Mouse (Mus musculus) intestine, embryonic 15.5 days (tissue): ENCODE data around the gene Bach2. TPM values are rescaled to one million over a fixed set of nuclear protein-coding genes. Genes with fewer than 3 reads are reported as not detected.

ENCODE experiments used
- ATAC-seq: fragments of 200-750 bp; cut with Nextera tagmentation; 2 replicates; pipeline ENCODE4 v1.8.0; 2017; ENCODE audit warnings: moderate TSS enrichment, moderate library complexity
- H3K27ac ChIP-seq: fragments of 300-500 bp; sonication (generic); 2 replicates; pipeline ENCODE4 v1.5.1; 2015; ENCODE audit warnings: mild to moderate bottlenecking, inconsistent platforms
- H3K27me3 ChIP-seq: fragments of 300-500 bp; sonication (generic); replicated peaks from 2 replicates; pipeline ENCODE4 v1.6.1; 2015; ENCODE audit warnings: inconsistent platforms
- H3K36me3 ChIP-seq: fragments of 300-500 bp; sonication (generic); 2 replicates; pipeline ENCODE4 v1.6.1; 2015; ENCODE audit warnings: inconsistent platforms
- H3K4me1 ChIP-seq: fragments of 300-500 bp; sonication (generic); replicated peaks from 2 replicates; pipeline ENCODE4 v1.6.1; 2015; ENCODE audit warnings: inconsistent platforms
- H3K4me2 ChIP-seq: fragments of 300-500 bp; sonication (generic); replicated peaks from 2 replicates; pipeline ENCODE4 v1.6.1; 2015; ENCODE audit warnings: mild to moderate bottlenecking, inconsistent platforms
- H3K4me3 ChIP-seq: fragments of 300-500 bp; sonication (generic); replicated peaks from 2 replicates; pipeline ENCODE4 v1.5.1; 2015; ENCODE audit warnings: inconsistent platforms
- H3K9ac ChIP-seq: fragments of 300-500 bp; sonication (generic); 2 replicates; pipeline ENCODE4 v1.6.1; 2015; ENCODE audit warnings: inconsistent platforms
- H3K9me3 ChIP-seq: fragments of 300-500 bp; sonication (generic); 2 replicates; pipeline ENCODE4 v1.6.1; 2016; ENCODE audit warnings: inconsistent platforms
- WGBS: fragments of 180-500 bp; shearing (Covaris S2); methylation state at CpG from one replicate; pipeline ENCODE4 v1.1.7; 2015; 5-methylcytosine and 5-hydroxymethylcytosine counted together
- polyA plus RNA-seq: library from polyadenylated mRNA; unstranded; fragments of >200 nt; fragmentation: Nextera tagmentation; extraction: Ambion mirVana; gene quantifications from 2 replicates; pipeline ENCODE4 v1.2.1, GENCODE M21; 2015

Bach2 gene
- polyA plus RNA-seq, 1 experiment from 2014 or later, result 4.7 TPM

DNA sequence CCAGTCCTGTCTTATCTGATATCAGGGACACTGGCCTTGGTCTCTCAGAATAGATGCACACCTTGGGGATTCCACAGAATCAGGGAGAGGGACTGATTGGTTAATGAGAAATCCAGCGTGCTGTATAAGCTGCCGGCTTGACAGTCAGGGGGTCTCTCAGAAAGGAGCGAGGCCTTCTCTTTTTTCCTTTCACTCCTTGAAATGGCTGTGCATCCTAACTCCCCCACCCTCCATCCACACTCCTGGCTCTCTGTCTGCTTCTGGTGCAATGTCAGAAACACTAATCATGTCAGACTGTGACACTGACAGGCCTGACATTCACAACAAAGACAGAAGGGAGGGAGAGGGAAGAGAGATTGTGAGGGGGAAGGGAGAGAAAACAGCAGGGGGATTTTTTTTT is 88.3 kb downstream of the Bach2 start:
- Histone ChIP-seq H3K4me1 (peaks cover 8% of the 10 kb centered on the region; the same call in 1 of the 2 replicates), H3K9me3 (no peaks in the 10 kb centered on the region), H3K4me2 (no peak overlapping the region), H3K36me3 (no peaks in the 10 kb centered on the region), H3K27ac (no peak overlapping the region), H3K27me3 (no peaks in the 10 kb centered on the region), H3K9ac (no peak overlapping the region), H3K4me3 (no peak overlapping the region)
- no peak for ATAC-seq
- 52% methylated on average over 3 of the region's 3 CpGs for WGBS

DNA sequence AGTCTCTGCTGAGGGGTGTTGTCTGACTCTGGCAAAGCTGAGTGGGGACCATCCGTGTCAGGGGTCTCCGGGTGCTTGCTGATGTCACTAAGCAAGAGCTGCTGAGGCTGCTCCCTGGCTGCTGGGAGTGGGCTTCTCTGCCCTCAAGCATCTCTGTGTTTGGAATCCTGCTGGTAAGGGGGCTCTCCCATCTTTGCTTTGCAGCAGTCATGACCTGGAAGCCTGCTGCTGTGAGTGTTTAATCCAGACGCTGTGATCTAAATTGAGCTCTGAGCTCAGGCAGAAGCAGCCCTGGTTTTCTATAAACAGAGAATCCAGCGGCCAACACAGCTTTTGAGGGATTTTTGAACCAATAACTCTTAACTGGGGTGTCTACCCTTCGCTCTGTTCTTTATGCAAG is 89.0 kb downstream of the Bach2 start:
- H3K36me3 ChIP-seq, result no peaks in the 10 kb centered on the region
- no peak overlapping the region for H3K4me3 ChIP-seq
- peak overlapping the region; percentile 39; the same call in 1 of the 2 replicates for H3K27ac ChIP-seq
- H3K9ac ChIP-seq, result no peak overlapping the region
- H3K9me3 ChIP-seq, result no peaks in the 10 kb centered on the region
- H3K27me3 ChIP-seq, result no peaks in the 10 kb centered on the region
- H3K4me1 ChIP-seq, result peaks cover 8% of the 10 kb centered on the region; the same call in 1 of the 2 replicates
- no peak overlapping the region for H3K4me2 ChIP-seq
- no peak for ATAC-seq
- 40% methylated on average over 5 of the region's 5 CpGs for WGBS

DNA sequence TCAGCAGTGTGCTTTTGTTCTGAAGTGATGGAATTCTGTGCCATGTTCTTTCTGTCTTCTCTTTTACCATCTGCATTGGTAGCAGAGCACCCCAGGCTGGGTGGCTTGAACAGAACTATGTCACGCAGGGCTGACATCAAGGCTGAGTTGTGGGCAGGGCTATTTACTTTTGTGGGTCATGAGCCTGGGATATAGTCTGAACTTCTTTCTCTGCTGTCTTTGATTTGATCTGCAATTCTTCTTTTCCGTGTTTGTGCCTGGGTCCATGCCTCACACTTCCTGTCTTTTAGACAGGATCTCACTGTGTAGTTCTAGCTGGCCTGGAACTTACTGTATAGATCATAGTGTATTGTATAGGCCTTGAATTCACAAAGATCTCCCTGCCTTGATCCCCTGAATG is 90.0 kb downstream of the Bach2 start:
- no peak for ATAC-seq
- 65% methylated on average over 2 of the region's 2 CpGs for WGBS
- Histone ChIP-seq H3K9ac (no peak overlapping the region), H3K36me3 (no peaks in the 10 kb centered on the region), H3K4me1 (peaks cover 8% of the 10 kb centered on the region; the same call in 1 of the 2 replicates), H3K4me2 (no peak overlapping the region), H3K27ac (no peak overlapping the region), H3K9me3 (no peaks in the 10 kb centered on the region), H3K27me3 (no peaks in the 10 kb centered on the region), H3K4me3 (no peak overlapping the region)

DNA sequence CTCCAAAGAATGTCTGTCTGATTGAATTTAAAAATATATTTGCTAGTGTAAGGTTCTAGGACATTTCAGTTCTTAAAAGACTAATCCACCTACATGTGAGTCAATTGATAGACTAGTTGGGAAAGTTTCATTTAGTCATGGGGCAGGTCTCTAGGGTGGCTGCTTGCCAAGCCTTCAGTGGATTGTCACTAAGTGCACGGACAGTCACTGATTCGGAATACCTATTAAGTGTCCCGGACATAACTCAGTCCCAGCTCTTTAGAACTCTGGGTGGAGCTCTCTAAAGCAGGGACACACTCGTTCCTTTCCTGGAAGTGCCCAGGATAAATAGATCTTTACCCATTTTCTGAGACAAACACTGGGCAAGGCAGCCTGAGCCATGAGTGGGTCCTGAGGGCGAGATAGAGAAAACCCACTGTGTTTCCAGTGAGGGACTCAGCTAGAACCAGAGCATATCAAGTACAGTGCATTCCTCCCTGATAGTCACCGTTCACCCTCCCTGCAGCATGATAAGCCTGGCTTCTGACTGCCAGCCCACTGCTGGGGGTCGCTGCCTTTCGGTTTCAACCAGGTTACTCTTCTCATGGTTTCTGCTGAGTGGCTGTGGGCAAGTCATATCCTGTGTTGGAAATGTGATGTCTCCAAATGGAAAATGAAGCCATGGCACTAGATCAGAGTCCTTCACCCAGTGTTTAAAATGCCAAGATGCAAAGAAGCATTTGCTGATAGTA is 92.1 kb downstream of the Bach2 start:
- H3K36me3 ChIP-seq, result no peaks in the 10 kb centered on the region
- H3K27me3 ChIP-seq, result no peaks in the 10 kb centered on the region
- no peak for ATAC-seq
- H3K27ac ChIP-seq, result no peak overlapping the region
- H3K4me1 ChIP-seq, result peaks cover 8% of the 10 kb centered on the region; the same call in 1 of the 2 replicates
- H3K9me3 ChIP-seq, result no peaks in the 10 kb centered on the region
- no peak overlapping the region for H3K4me2 ChIP-seq
- no peak overlapping the region for H3K4me3 ChIP-seq
- no peak overlapping the region for H3K9ac ChIP-seq
- WGBS, result 78% methylated on average over 8 of the region's 8 CpGs

DNA sequence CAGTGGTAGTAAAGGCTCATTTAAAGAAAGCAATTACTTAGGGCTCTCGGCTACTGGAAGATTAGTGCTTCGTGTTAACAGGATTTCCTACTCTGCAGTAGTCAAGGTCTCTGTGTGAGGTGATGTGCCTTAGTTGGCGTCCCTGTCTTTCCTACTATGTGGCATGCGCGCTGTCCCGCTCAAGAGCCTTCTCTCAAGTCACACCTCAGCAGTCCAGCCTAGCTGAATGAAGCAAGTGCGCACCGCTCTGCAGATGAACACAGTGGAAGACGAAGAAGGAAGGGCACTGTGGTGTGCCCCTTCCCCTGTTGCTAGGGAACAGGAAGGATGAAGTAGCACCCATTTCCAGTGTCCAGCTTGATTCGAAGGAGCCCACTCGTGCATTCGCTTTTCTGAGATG is 93.4 kb downstream of the Bach2 start:
- Histone ChIP-seq H3K9me3 (no peaks in the 10 kb centered on the region), H3K27ac (no peak overlapping the region), H3K4me3 (no peak overlapping the region), H3K9ac (no peak overlapping the region), H3K4me1 (peaks cover 12% of the 10 kb centered on the region), H3K36me3 (no peaks in the 10 kb centered on the region), H3K27me3 (no peaks in the 10 kb centered on the region), H3K4me2 (no peak overlapping the region)
- 94% methylated on average over 12 of the region's 12 CpGs for WGBS
- ATAC-seq, result no peak

DNA sequence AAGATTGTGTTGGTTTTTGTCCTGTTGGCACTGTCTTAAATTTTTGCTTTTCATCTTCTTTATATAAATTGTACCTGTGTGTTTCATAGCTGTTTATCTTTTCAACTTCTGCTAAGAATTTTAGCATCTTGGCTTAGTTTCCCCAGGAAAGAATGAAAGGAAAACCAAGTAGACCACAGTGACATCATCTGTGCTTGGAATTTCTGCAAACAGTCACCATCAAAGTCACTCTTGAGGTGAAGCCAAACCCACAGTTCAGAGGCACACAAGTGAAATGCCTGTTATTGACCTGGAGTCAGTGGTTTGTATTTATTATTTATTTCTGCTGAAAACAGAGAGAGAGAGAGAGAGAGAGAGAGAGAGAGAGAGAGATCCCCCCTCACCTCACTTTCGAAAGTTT is 95.5 kb downstream of the Bach2 start:
- Histone ChIP-seq H3K4me3 (no peak overlapping the region), H3K9me3 (no peaks in the 10 kb centered on the region), H3K4me2 (no peak overlapping the region), H3K27me3 (no peaks in the 10 kb centered on the region), H3K9ac (no peak overlapping the region), H3K36me3 (no peaks in the 10 kb centered on the region), H3K4me1 (peaks cover 9% of the 10 kb centered on the region), H3K27ac (no peak overlapping the region)
- no peak for ATAC-seq
- WGBS, result 90% methylated on average over 1 of the region's 1 CpGs

DNA sequence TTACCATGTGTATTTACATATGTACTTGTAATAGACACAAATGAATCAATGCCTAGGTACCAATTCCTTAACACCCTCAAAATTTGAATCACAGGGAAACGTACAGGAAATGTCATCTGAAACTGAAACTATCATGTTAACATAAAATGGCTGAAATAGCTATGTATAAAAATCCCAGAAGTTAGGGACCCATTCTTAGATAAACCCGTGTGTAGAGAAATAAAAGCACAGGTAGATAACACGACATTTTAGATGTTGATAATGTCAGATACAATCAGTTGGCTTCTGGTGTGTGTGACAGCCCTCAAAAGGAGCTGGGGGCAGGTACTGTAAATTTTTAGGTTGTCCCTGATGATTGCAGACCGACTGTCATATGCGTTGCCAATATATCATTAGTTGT is 96.2 kb downstream of the Bach2 start:
- Histone ChIP-seq H3K27ac (no peak overlapping the region), H3K9ac (no peak overlapping the region), H3K36me3 (no peaks in the 10 kb centered on the region), H3K4me2 (no peak overlapping the region), H3K4me1 (peaks cover 9% of the 10 kb centered on the region), H3K4me3 (no peak overlapping the region), H3K9me3 (no peaks in the 10 kb centered on the region), H3K27me3 (no peaks in the 10 kb centered on the region)
- 80% methylated on average over 5 of the region's 5 CpGs for WGBS
- no peak for ATAC-seq

DNA sequence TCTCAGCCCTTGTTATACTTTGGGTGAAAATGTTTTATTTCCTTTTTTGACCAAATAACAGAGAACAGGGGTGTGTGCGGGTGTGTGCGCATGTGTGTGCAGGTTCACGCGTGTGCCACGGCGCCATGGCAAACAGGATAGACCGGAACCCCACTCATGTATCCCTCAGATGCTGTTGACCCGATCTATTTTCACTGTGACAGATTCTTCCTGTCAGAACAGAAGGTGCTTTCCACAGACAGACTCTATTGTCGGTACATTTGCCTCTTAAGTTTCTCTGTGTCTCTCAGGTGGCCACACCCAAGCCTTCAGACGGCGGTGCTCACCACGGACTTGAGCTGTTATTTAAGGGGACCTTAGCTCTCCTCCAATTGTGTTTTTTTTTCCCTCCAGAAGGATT is 97.1 kb downstream of the Bach2 start:
- no peak for ATAC-seq
- H3K4me1 ChIP-seq, result peaks cover 9% of the 10 kb centered on the region
- H3K4me3 ChIP-seq, result no peak overlapping the region
- 75% methylated on average over 12 of the region's 12 CpGs for WGBS
- H3K27ac ChIP-seq, result no peak overlapping the region
- no peaks in the 10 kb centered on the region for H3K36me3 ChIP-seq
- no peak overlapping the region for H3K4me2 ChIP-seq
- H3K9me3 ChIP-seq, result no peaks in the 10 kb centered on the region
- H3K9ac ChIP-seq, result no peak overlapping the region
- H3K27me3 ChIP-seq, result no peaks in the 10 kb centered on the region

DNA sequence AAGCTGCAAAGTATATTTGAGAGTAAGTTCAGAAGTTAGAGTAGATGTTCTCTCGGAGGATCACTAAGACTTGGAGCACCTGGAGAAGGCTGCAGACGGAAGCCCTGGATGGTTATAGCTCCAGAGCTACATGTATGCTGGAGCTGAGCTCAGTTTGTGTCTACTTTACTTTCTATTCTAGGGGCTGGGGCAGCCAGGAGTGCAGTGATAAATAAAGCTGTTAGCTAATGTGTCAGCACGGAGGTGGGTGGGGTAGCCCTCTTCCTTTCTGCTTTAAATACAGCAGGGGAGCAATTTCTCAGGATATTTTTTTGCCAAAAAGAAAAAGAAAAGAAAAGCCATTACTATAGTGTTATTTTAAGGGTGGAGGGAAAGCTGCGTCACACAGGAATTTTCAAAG is 98.0 kb downstream of the Bach2 start:
- ATAC-seq, result no peak
- H3K36me3 ChIP-seq, result no peaks in the 10 kb centered on the region

DNA sequence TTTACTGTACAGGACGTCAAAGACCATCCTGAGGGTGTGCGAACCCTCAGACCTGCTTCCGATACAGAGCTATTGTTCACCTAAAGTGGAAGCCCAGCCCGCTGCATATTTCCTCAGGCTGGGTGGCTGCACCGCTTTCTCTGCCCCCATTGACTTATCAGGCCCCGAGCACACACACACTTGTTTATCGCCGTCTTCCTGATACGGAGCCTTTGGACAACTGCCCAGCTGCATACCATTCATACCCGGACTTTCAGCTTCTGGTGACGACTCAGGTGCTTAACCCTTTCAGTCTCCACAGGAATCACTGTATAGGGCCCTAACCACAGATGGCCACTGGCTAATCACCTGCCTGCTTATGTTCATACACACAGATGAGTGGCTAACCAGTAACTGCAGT is 99.0 kb downstream of the Bach2 start:
- peaks cover 9% of the 10 kb centered on the region for H3K4me1 ChIP-seq
- H3K27me3 ChIP-seq, result no peaks in the 10 kb centered on the region
- peak; percentile 75 for ATAC-seq
- no peaks in the 10 kb centered on the region for H3K36me3 ChIP-seq
- H3K4me3 ChIP-seq, result no peak overlapping the region
- H3K9ac ChIP-seq, result no peak overlapping the region
- no peak overlapping the region for H3K27ac ChIP-seq
- 0 out of 2 replicates have a peak overlapping the region, but pooled peaks have one; percentile 4 for H3K4me2 ChIP-seq
- WGBS, result 7% methylated on average over 11 of the region's 11 CpGs
- no peaks in the 10 kb centered on the region for H3K9me3 ChIP-seq

More for the DNA sequence above, 98.0 kb downstream of the Bach2 start:
- H3K27ac ChIP-seq, result no peak overlapping the region
- no peak overlapping the region for H3K9ac ChIP-seq
- no peaks in the 10 kb centered on the region for H3K27me3 ChIP-seq
- no peak overlapping the region for H3K4me3 ChIP-seq
- peaks cover 9% of the 10 kb centered on the region for H3K4me1 ChIP-seq
- 41% methylated on average over 4 of the region's 4 CpGs for WGBS
- H3K4me2 ChIP-seq, result no peak overlapping the region
- no peaks in the 10 kb centered on the region for H3K9me3 ChIP-seq

DNA sequence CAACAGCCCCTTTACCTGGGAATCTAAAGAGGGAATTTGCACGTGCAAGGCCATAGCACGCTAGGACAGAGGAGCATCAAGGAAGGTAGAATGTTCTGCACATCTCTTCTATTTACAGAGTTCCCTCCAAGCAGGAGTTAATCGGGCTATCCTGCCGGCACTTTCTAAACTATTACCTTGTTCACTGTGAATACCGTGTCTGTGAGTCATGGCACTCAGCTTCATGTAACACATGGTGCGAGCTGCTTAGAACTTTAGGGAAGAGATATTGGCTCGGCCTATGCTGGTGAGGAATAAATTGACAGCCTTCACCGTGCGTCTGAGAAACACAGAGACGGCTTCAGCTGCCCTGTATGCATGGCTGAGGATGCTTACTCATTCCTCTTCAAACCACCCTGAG is 99.8 kb downstream of the Bach2 start:
- no peak for ATAC-seq
- no peaks in the 10 kb centered on the region for H3K9me3 ChIP-seq
- H3K27ac ChIP-seq, result no peak overlapping the region
- 61% methylated on average over 10 of the region's 10 CpGs for WGBS
- no peaks in the 10 kb centered on the region for H3K36me3 ChIP-seq
- H3K4me3 ChIP-seq, result no peak overlapping the region
- no peaks in the 10 kb centered on the region for H3K27me3 ChIP-seq
- no peak overlapping the region for H3K4me2 ChIP-seq
- H3K4me1 ChIP-seq, result peaks cover 9% of the 10 kb centered on the region
- H3K9ac ChIP-seq, result no peak overlapping the region

DNA sequence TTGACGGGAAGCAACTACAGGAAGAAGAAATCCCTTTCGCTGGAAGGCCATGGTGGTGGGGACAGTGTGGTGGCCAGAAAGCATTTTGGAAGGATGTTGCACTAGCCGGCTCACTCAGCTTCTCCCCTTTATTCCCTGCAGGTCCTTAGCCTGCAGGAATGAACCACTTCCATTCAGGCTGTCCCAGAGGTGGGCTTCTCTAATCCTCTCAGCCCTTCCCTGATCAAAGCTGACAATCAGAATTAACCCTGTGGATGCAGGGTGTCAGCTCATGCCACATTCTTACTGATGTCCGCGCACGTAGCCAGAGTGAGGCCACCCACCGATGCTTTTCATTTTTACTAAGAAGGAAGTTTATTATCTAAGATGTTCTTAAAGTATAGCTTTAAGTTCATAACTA is 102.2 kb downstream of the Bach2 start:
- H3K27ac ChIP-seq, result no peak overlapping the region
- H3K9ac ChIP-seq, result no peak overlapping the region
- no peak overlapping the region for H3K4me2 ChIP-seq
- H3K9me3 ChIP-seq, result no peaks in the 10 kb centered on the region
- peaks cover 13% of the 10 kb centered on the region for H3K4me1 ChIP-seq
- no peaks in the 10 kb centered on the region for H3K27me3 ChIP-seq
- H3K4me3 ChIP-seq, result no peak overlapping the region
- no peak for ATAC-seq
- 85% methylated on average over 7 of the region's 7 CpGs for WGBS
- no peaks in the 10 kb centered on the region for H3K36me3 ChIP-seq

DNA sequence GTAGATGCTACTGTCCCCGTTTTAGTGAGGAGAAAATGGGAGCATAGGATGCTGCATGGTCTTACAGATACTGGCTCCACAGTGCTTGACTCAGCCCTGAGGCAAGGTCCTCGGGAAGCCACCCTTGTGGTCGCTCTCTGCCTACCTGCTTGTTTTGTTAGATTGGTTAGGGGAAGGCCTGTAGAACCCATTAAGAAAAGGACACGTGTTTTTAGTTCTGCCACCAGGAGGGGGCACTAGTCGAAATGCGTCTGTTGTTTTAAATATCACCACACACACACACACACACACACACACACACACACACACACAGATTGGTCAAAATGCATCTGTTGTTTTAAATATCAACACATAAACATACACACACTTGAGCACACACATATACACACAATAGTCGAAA is 103.7 kb downstream of the Bach2 start:
- no peak overlapping the region for H3K27ac ChIP-seq
- no peak overlapping the region for H3K4me2 ChIP-seq
- H3K4me1 ChIP-seq, result peaks cover 10% of the 10 kb centered on the region
- no peak for ATAC-seq
- WGBS, result 74% methylated on average over 7 of the region's 7 CpGs
- H3K9me3 ChIP-seq, result no peaks in the 10 kb centered on the region
- H3K9ac ChIP-seq, result no peak overlapping the region
- H3K4me3 ChIP-seq, result no peak overlapping the region
- no peaks in the 10 kb centered on the region for H3K36me3 ChIP-seq
- H3K27me3 ChIP-seq, result no peaks in the 10 kb centered on the region
